Mouse (Mus musculus) midbrain, embryonic 11.5 days (tissue): Measurements from ENCODE around the gene Adssl1. TPM values are rescaled to one million over a fixed set of nuclear protein-coding genes. Genes with fewer than 3 reads are reported as not detected.

Experiments
- ATAC-seq: fragments of 200-750 bp; cut with Nextera tagmentation; 2 replicates; pipeline ENCODE4 v1.8.0; 2017; ENCODE audit warnings: moderate TSS enrichment, moderate library complexity; ENCODE audit not compliant: low FRiP score
- DNase-seq: peaks from one replicate; pipeline ENCODE4 v3.0.0; 2015; ENCODE audit warnings: low spot score; ENCODE audit errors: missing footprints
- H3K27ac ChIP-seq: fragments of 300-500 bp; sonication (generic); 2 replicates; pipeline ENCODE4 v1.5.1; 2014; ENCODE audit warnings: low read depth, low read length
- H3K27me3 ChIP-seq: fragments of 300-500 bp; sonication (generic); 2 replicates; pipeline ENCODE4 v1.6.1; 2014; ENCODE audit warnings: mild to moderate bottlenecking, low read length, moderate library complexity, mixed read lengths; ENCODE audit not compliant: control insufficient read depth, insufficient read depth
- H3K36me3 ChIP-seq: fragments of 300-500 bp; sonication (generic); 2 replicates; pipeline ENCODE4 v1.6.1; 2014; ENCODE audit warnings: mild to moderate bottlenecking, low read length, moderate library complexity, mixed read lengths; ENCODE audit not compliant: control insufficient read depth, insufficient read depth
- H3K4me1 ChIP-seq: fragments of 300-500 bp; sonication (generic); 2 replicates; pipeline ENCODE4 v1.6.1; 2014; ENCODE audit warnings: low read length; ENCODE audit not compliant: control insufficient read depth, insufficient read depth
- H3K4me2 ChIP-seq: fragments of 300-500 bp; sonication (generic); 2 replicates; pipeline ENCODE4 v1.6.1; 2014; ENCODE audit warnings: mild to moderate bottlenecking, moderate library complexity
- H3K4me3 ChIP-seq: fragments of 300-500 bp; sonication (generic); 2 replicates; pipeline ENCODE4 v1.5.1; 2014; ENCODE audit warnings: low read depth, low read length
- H3K9ac ChIP-seq: fragments of 300-500 bp; sonication (generic); 2 replicates; pipeline ENCODE4 v1.6.1; 2014; ENCODE audit warnings: low read length
- H3K9me3 ChIP-seq: fragments of 300-500 bp; sonication (generic); 2 replicates; pipeline ENCODE4 v1.6.1; 2016; ENCODE audit warnings: low read length; ENCODE audit not compliant: control insufficient read depth
- WGBS: fragments of 180-500 bp; shearing (Covaris S2); extraction: QIAGEN DNeasy Blood & Tissue Kit; methylation state at CpG from one replicate; pipeline ENCODE4 v1.1.7; 2014; 5-methylcytosine and 5-hydroxymethylcytosine counted together
- polyA plus RNA-seq: library from polyadenylated mRNA; unstranded; fragments of >200 nt; fragmentation: Nextera tagmentation; extraction: Ambion mirVana; gene quantifications from 2 replicates; pipeline ENCODE4 v1.2.1, GENCODE M21; 2014

Gene Adssl1
- polyA plus RNA-seq, 1 experiment from 2014 or later: 2.7 TPM

GRCm38 (mm10) chr12:112627097-112627881 is 7.4 kb downstream of the Adssl1 start:
- Histone ChIP-seq H3K27me3 (no peaks in the 10 kb centered on the region; the same call in 1 of the 2 replicates), H3K4me3 (no peak overlapping the region), H3K9me3 (no peaks in the 10 kb centered on the region), H3K36me3 (no peaks in the 10 kb centered on the region), H3K4me2 (no peak overlapping the region), H3K4me1 (0 out of 2 replicates have a peak, but pooled peaks cover 5% of the 10 kb centered on the region), H3K9ac (no peak overlapping the region), H3K27ac (no peak overlapping the region)
- no peak for ATAC-seq
- WGBS: 56% methylated on average over 7 of the region's 7 CpGs
- peak; percentile 92 for DNase-seq

GRCm38 (mm10) chr12:112628197-112628596 is 8.4 kb downstream of the Adssl1 start:
- ATAC-seq (no peak), DNase-seq (no peak)
- Histone ChIP-seq H3K4me2 (no peak overlapping the region), H3K4me1 (0 out of 2 replicates have a peak, but pooled peaks cover 5% of the 10 kb centered on the region), H3K9me3 (no peaks in the 10 kb centered on the region), H3K27me3 (no peaks in the 10 kb centered on the region), H3K36me3 (no peaks in the 10 kb centered on the region), H3K4me3 (no peak overlapping the region), H3K9ac (no peak overlapping the region), H3K27ac (no peak overlapping the region)
- WGBS: 86% methylated on average over 6 of the region's 6 CpGs

GRCm38 (mm10) chr12:112628928-112629721 is 9.3 kb downstream of the Adssl1 start:
- H3K36me3 ChIP-seq: no peaks in the 10 kb centered on the region
- H3K9ac ChIP-seq: no peak overlapping the region
- H3K27ac ChIP-seq: no peak overlapping the region
- peak overlapping the region; percentile 23; the same call in 1 of the 2 replicates for H3K4me2 ChIP-seq
- no peak overlapping the region for H3K4me3 ChIP-seq
- 0 out of 2 replicates have a peak, but pooled peaks cover 5% of the 10 kb centered on the region for H3K4me1 ChIP-seq
- 41% methylated on average over 19 of the region's 19 CpGs for WGBS
- H3K9me3 ChIP-seq: no peaks in the 10 kb centered on the region
- no peaks in the 10 kb centered on the region for H3K27me3 ChIP-seq
- ATAC-seq (peak; percentile 81), DNase-seq (peak; percentile 93)

- Histone ChIP-seq H3K4me1 (0 out of 2 replicates have a peak, but pooled peaks cover 5% of the 10 kb centered on the region), H3K9me3 (no peaks in the 10 kb centered on the region), H3K4me2 (no peak overlapping the region), H3K36me3 (no peaks in the 10 kb centered on the region), H3K27ac (no peak overlapping the region), H3K4me3 (no peak overlapping the region), H3K27me3 (no peaks in the 10 kb centered on the region), H3K9ac (no peak overlapping the region)
- DNase-seq: no peak
- 95% methylated on average over 12 of the region's 12 CpGs for WGBS
- ATAC-seq: no peak
Measured at GRCm38 (mm10) chr12:112630029-112630428, 10.2 kb downstream of the Adssl1 start.

- Histone ChIP-seq H3K4me1 (0 out of 2 replicates have a peak, but pooled peaks cover 5% of the 10 kb centered on the region), H3K27me3 (no peaks in the 10 kb centered on the region), H3K4me3 (no peak overlapping the region), H3K4me2 (no peak overlapping the region), H3K9ac (no peak overlapping the region), H3K9me3 (no peaks in the 10 kb centered on the region), H3K36me3 (no peaks in the 10 kb centered on the region), H3K27ac (no peak overlapping the region)
- ATAC-seq (no peak), DNase-seq (no peak)
- WGBS: 79% methylated on average over 5 of the region's 5 CpGs
Measured at GRCm38 (mm10) chr12:112630796-112631195, 11.0 kb downstream of the Adssl1 start.

- DNase-seq (no peak), ATAC-seq (no peak)
- H3K4me1 ChIP-seq: 0 out of 2 replicates have a peak, but pooled peaks cover 5% of the 10 kb centered on the region
- H3K4me3 ChIP-seq: no peak overlapping the region
- no peak overlapping the region for H3K4me2 ChIP-seq
- no peaks in the 10 kb centered on the region for H3K36me3 ChIP-seq
- no peak overlapping the region for H3K9ac ChIP-seq
- 57% methylated on average over 1 of the region's 1 CpGs for whole genome bisulfite sequencing
- no peak overlapping the region for H3K27ac ChIP-seq
- no peaks in the 10 kb centered on the region for H3K9me3 ChIP-seq
- H3K27me3 ChIP-seq: no peaks in the 10 kb centered on the region
Measured at GRCm38 (mm10) chr12:112631472-112631871, 11.6 kb downstream of the Adssl1 start.

- ATAC-seq: no peak
- no peaks in the 10 kb centered on the region for H3K36me3 ChIP-seq
- no peak overlapping the region for H3K4me2 ChIP-seq
- 76% methylated on average over 11 of the region's 11 CpGs for WGBS
- no peak overlapping the region for H3K9ac ChIP-seq
- H3K9me3 ChIP-seq: no peaks in the 10 kb centered on the region
- H3K4me1 ChIP-seq: 0 out of 2 replicates have a peak, but pooled peaks cover 5% of the 10 kb centered on the region
- H3K27me3 ChIP-seq: no peaks in the 10 kb centered on the region
- DNase-seq: no peak
- H3K4me3 ChIP-seq: no peak overlapping the region
- no peak overlapping the region for H3K27ac ChIP-seq
Measured at GRCm38 (mm10) chr12:112632084-112632777, 12.4 kb downstream of the Adssl1 start.

GRCm38 (mm10) chr12:112632907-112633306 is 13.1 kb downstream of the Adssl1 start:
- H3K9ac ChIP-seq: no peak overlapping the region
- DNase-seq (no peak), ATAC-seq (no peak)
- 0 out of 2 replicates have a peak, but pooled peaks cover 5% of the 10 kb centered on the region for H3K4me1 ChIP-seq
- no peaks in the 10 kb centered on the region for H3K9me3 ChIP-seq
- 91% methylated on average over 5 of the region's 5 CpGs for WGBS
- no peak overlapping the region for H3K4me2 ChIP-seq
- no peak overlapping the region for H3K27ac ChIP-seq
- no peaks in the 10 kb centered on the region for H3K27me3 ChIP-seq
- H3K36me3 ChIP-seq: no peaks in the 10 kb centered on the region
- H3K4me3 ChIP-seq: no peak overlapping the region
